Mouse (Mus musculus) neural tube, embryonic 14.5 days (tissue): ENCODE results near the gene Glod4. TPM values are rescaled to one million over a fixed set of nuclear protein-coding genes. Genes with fewer than 3 reads are reported as not detected.

Source experiments
- ATAC-seq: fragments of 200-750 bp; cut with Nextera tagmentation; 2 replicates; pipeline ENCODE4 v1.8.0; 2017; ENCODE audit warnings: low read depth, mild to moderate bottlenecking, moderate TSS enrichment, moderate library complexity
- H3K27ac ChIP-seq: fragments of 300-500 bp; sonication (generic); 2 replicates; pipeline ENCODE4 v1.5.1; 2014; ENCODE audit warnings: low read depth, mild to moderate bottlenecking, control low read depth, low read length, moderate library complexity, mixed read lengths
- H3K27me3 ChIP-seq: fragments of 300-500 bp; sonication (generic); 2 replicates; pipeline ENCODE4 v1.6.1; 2014; ENCODE audit warnings: low read length; ENCODE audit not compliant: control insufficient read depth, insufficient read depth
- H3K36me3 ChIP-seq: fragments of 300-500 bp; sonication (generic); 2 replicates; pipeline ENCODE4 v1.6.1; 2014; ENCODE audit warnings: low read length, mixed read lengths; ENCODE audit not compliant: control insufficient read depth, insufficient read depth
- H3K4me1 ChIP-seq: fragments of 300-500 bp; sonication (generic); 2 replicates; pipeline ENCODE4 v1.6.1; 2014; ENCODE audit warnings: low read length; ENCODE audit not compliant: control insufficient read depth, insufficient read depth
- H3K4me2 ChIP-seq: fragments of 300-500 bp; sonication (generic); 2 replicates; pipeline ENCODE4 v1.6.1; 2014; ENCODE audit warnings: mild to moderate bottlenecking, low read depth, low read length, control low read depth
- H3K4me3 ChIP-seq: fragments of 300-500 bp; sonication (generic); 2 replicates; pipeline ENCODE4 v1.5.1; 2014; ENCODE audit warnings: low read depth, low read length, control low read depth, mixed read lengths
- H3K9ac ChIP-seq: fragments of 300-500 bp; sonication (generic); replicated peaks from 2 replicates; pipeline ENCODE4 v1.6.1; 2014; ENCODE audit warnings: low read depth, mild to moderate bottlenecking, control low read depth, low read length, mixed read lengths
- H3K9me3 ChIP-seq: fragments of 300-500 bp; sonication (generic); 2 replicates; pipeline ENCODE4 v1.6.1; 2016; ENCODE audit warnings: low read length; ENCODE audit not compliant: control insufficient read depth
- WGBS: fragments of 180-500 bp; shearing (Covaris S2); extraction: QIAGEN DNeasy Blood & Tissue Kit; methylation state at CpG from one replicate; pipeline ENCODE4 v1.1.7; 2014; 5-methylcytosine and 5-hydroxymethylcytosine counted together
- polyA plus RNA-seq: library from polyadenylated mRNA; unstranded; fragments of >200 nt; fragmentation: Nextera tagmentation; extraction: Ambion mirVana; gene quantifications from 2 replicates; pipeline ENCODE4 v1.2.1, GENCODE M21; 2014

Glod4 gene
- polyA plus RNA-seq, 1 experiment from 2014 or later = 126 TPM

DNA sequence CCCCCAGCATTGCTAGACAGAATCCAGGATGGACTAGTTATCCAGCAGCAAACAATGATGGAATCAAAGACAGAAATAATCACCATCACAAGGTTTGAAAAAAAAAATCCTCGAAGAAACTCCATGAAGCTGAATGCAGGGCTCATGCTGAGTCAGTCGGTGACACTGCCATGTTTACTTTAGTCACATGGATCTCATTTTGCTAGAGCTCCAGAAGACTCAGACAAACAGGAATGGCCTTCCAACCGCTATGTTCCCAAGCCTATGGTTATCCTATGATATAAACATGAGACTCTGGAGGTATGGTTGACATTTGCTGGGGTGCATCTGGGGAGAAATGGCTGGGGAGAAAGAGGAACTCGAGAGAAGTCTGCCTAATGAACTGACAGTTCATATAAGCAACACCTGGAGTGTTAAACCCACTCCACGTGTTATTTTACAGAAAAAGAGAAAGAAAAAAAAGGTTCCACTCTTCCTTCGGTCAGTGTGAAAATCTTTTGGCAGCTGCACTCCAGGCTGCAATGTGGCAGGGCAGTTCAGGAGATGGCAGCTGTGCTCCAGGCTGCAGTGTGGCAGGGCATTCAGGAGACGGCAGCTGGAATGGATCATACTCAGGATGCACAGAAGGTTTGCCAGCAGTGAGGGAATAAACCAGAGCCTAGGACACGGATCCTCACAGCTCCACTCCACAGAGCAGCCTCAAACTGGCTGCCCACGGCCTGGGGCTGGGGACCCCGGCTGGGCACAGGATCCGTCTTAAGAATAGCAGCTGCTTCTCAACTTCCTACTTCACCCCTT, 169.0 kb downstream of the Glod4 start:
- WGBS = 75% methylated on average over 11 of the region's 11 CpGs
- ATAC-seq = no peak

More for the DNA sequence above, 169.0 kb downstream of the Glod4 start:
- Histone ChIP-seq H3K36me3 (peaks cover 14% of the 10 kb centered on the region), H3K27me3 (no peaks in the 10 kb centered on the region), H3K4me1 (no peaks in the 10 kb centered on the region), H3K27ac (no peak overlapping the region), H3K9ac (no peak overlapping the region), H3K9me3 (no peaks in the 10 kb centered on the region), H3K4me3 (no peak overlapping the region), H3K4me2 (no peak overlapping the region)

Other genes starting within 250 kb of the Glod4 start
- 1.2 and 1.7 TPM in 2 replicates for gene 1700016K19Rik, start 243.8 kb downstream of the Glod4 start, polyA plus RNA-seq
- gene Rflnb, start 215.9 kb downstream of the Glod4 start, polyA plus RNA-seq = 8.1 and 13.7 TPM in 2 replicates
- gene Vps53, start 64.1 kb downstream of the Glod4 start, polyA plus RNA-seq = 71.0 and 72.8 TPM in 2 replicates
- 28.8 and 30.2 TPM in 2 replicates for gene Fam57a, start 64.1 kb downstream of the Glod4 start, polyA plus RNA-seq
- gene Dbil5, start 26.1 kb downstream of the Glod4 start, polyA plus RNA-seq = not detected in 2 replicates
- gene Gemin4, start 26.1 kb downstream of the Glod4 start, polyA plus RNA-seq = 13.8 and 16.6 TPM in 2 replicates
- 23.8 and 25.4 TPM in 2 replicates for gene Mrm3, start within 50 bp of the Glod4 start, polyA plus RNA-seq
- gene Nxn, start 155.4 kb upstream of the Glod4 start, polyA plus RNA-seq = 23.5 and 34.7 TPM in 2 replicates
- 114 and 116 TPM in 2 replicates for gene Timm22, start 163.2 kb upstream of the Glod4 start, polyA plus RNA-seq